Mouse (Mus musculus) ES-E14 (cell line): ENCODE results near the gene Cacna2d2. TPM values are rescaled to one million over a fixed set of nuclear protein-coding genes. Genes with fewer than 3 reads are reported as not detected.

Source experiments
- DNase-seq: peaks from one replicate; pipeline ENCODE4 v3.0.0-alpha.2; 2013; ENCODE audit warnings: low read depth, low spot score
- H3K27ac ChIP-seq: 2 replicates; pipeline ENCODE4 v1.5.1; 2012; ENCODE audit warnings: low read depth, mild to moderate bottlenecking, low read length, moderate library complexity, mixed read lengths; ENCODE audit not compliant: poor library complexity, insufficient read depth, severe bottlenecking
- H3K36me3 ChIP-seq: 2 replicates; pipeline ENCODE4 v1.6.1; 2012; ENCODE audit warnings: mild to moderate bottlenecking, low read length, moderate library complexity, mixed read lengths; ENCODE audit not compliant: control insufficient read depth, poor library complexity, insufficient read depth, severe bottlenecking
- H3K4me1 ChIP-seq, 2 experiments: fragments of 150-350 bp in 1 of 2; sonication (generic) in 1 of 2; 2 replicates each; pipeline ENCODE4 v1.6.1; 2012; ENCODE audit warnings: low read length in 2 of 2, mild to moderate bottlenecking in 1 of 2, mixed read lengths in 1 of 2; ENCODE audit not compliant: control insufficient read depth in 2 of 2, insufficient read depth in 2 of 2, poor library complexity in 1 of 2
- H3K4me3 ChIP-seq, 2 experiments: fragments of 150-350 bp in 1 of 2; sonication (generic) in 1 of 2; 2 replicates each; pipeline ENCODE4 v1.5.1; 2012; ENCODE audit warnings: low read length in 2 of 2, low read depth in 1 of 2, mild to moderate bottlenecking in 1 of 2, mixed read lengths in 1 of 2; ENCODE audit not compliant: insufficient read depth in 1 of 2, poor library complexity in 1 of 2, severe bottlenecking in 1 of 2
- H3K9ac ChIP-seq: 2 replicates; pipeline ENCODE4 v1.6.1; 2012; ENCODE audit warnings: low read depth, mild to moderate bottlenecking, low read length, mixed read lengths; ENCODE audit not compliant: poor library complexity, insufficient read depth, severe bottlenecking
- H3K9me3 ChIP-seq: fragments of 150-350 bp; sonication (generic); 2 replicates; pipeline ENCODE4 v1.6.1; 2012; ENCODE audit warnings: low read depth, mild to moderate bottlenecking, low read length; ENCODE audit not compliant: control insufficient read depth, insufficient read depth
- CHD2 ChIP-seq: IDR thresholded peaks from 2 replicates; pipeline ENCODE4 v1.6.1; 2014; ENCODE audit warnings: mild to moderate bottlenecking, low read depth, low read length, inconsistent platforms
- HCFC1 ChIP-seq: IDR thresholded peaks from 2 replicates; pipeline ENCODE4 v1.6.1; 2012; ENCODE audit warnings: low read length, inconsistent platforms, borderline replicate concordance; ENCODE audit not compliant: insufficient read depth
- MAFK ChIP-seq: IDR thresholded peaks from 2 replicates; pipeline ENCODE4 v1.6.1; 2014; ENCODE audit warnings: mild to moderate bottlenecking, low read depth, low read length, inconsistent platforms; ENCODE audit not compliant: insufficient read depth
- ZC3H11A ChIP-seq: IDR thresholded peaks from 2 replicates; pipeline ENCODE4 v1.6.1; 2012; ENCODE audit warnings: low read depth, mild to moderate bottlenecking, inconsistent platforms, low read length, borderline replicate concordance
- ZNF384 ChIP-seq: IDR thresholded peaks from 2 replicates; pipeline ENCODE4 v1.6.1; 2012; ENCODE audit warnings: low read depth, low read length, inconsistent platforms
- in situ Hi-C, 2 experiments: fragments of 600-800 bp; cut with MboI; formaldehyde crosslinking; loops; one replicate each; pipeline ENCODE4 v1.15.1; 2025; ENCODE audit warnings: low sequenced_read_pairs in 2 of 2, inconsistent platforms in 1 of 2; ENCODE audit not compliant: unreplicated experiment in 2 of 2
- total RNA-seq: library from RNA; depleted of rRNA; stranded (reverse); fragments of 300-350 nt; gene quantifications from 2 replicates; pipeline ENCODE4 v1.2.3, GENCODE M21; 2012

The Cacna2d2 gene
- total RNA-seq, 1 experiment, result 0.85 TPM

GRCm38 (mm10) chr9:107422878-107423277 lies 23.5 kb downstream of the Cacna2d2 start:
- in situ Hi-C loops, result no loop called here
- no peak overlapping the region for H3K4me3 ChIP-seq
- no peak overlapping the region for H3K27ac ChIP-seq
- H3K4me1 ChIP-seq, result no peaks in the 10 kb centered on the region
- H3K36me3 ChIP-seq, result no peaks in the 10 kb centered on the region
- H3K9ac ChIP-seq, result no peak overlapping the region
- H3K9me3 ChIP-seq, result no peaks in the 10 kb centered on the region
- no peak for DNase-seq
- TF ChIP-seq CHD2 (no peak), ZC3H11A (no peak), MAFK (no peak), ZNF384 (no peak), HCFC1 (no peak)

GRCm38 (mm10) chr9:107424485-107425175 lies 25.2 kb downstream of the Cacna2d2 start:
- Histone ChIP-seq H3K27ac (no peak overlapping the region), H3K9me3 (no peaks in the 10 kb centered on the region), H3K9ac (no peak overlapping the region), H3K4me1 (no peaks in the 10 kb centered on the region), H3K4me3 (no peak overlapping the region), H3K36me3 (no peaks in the 10 kb centered on the region)
- no peak for DNase-seq
- TF ChIP-seq ZC3H11A (no peak), MAFK (no peak), ZNF384 (no peak), CHD2 (no peak), HCFC1 (no peak)
- in situ Hi-C loops, result no loop called here

- Histone ChIP-seq H3K4me3 (no peak overlapping the region), H3K9me3 (no peaks in the 10 kb centered on the region), H3K36me3 (no peaks in the 10 kb centered on the region), H3K27ac (no peak overlapping the region), H3K4me1 (no peaks in the 10 kb centered on the region), H3K9ac (no peak overlapping the region)
- no peak for DNase-seq
- in situ Hi-C loops, result no loop called here
- no peak for TF ChIP-seq MAFK
- no peak for TF ChIP-seq HCFC1
These were observed 28.5 kb downstream of the Cacna2d2 start for GRCm38 (mm10) chr9:107427876-107428275.

- DNase-seq, result no peak
- H3K9me3 ChIP-seq, result no peaks in the 10 kb centered on the region
- H3K9ac ChIP-seq, result no peak overlapping the region
- in situ Hi-C loops, result no loop called here
- no peak overlapping the region for H3K27ac ChIP-seq
- no peak for TF ChIP-seq HCFC1
- no peak for TF ChIP-seq ZC3H11A
- no peak for TF ChIP-seq ZNF384
- no peak for TF ChIP-seq CHD2
- TF ChIP-seq MAFK, result no peak
- H3K4me3 ChIP-seq, result no peak overlapping the region
- H3K36me3 ChIP-seq, result no peaks in the 10 kb centered on the region
- H3K4me1 ChIP-seq, result no peaks in the 10 kb centered on the region
These were observed 29.2 kb downstream of the Cacna2d2 start for GRCm38 (mm10) chr9:107428451-107429186.

GRCm38 (mm10) chr9:107430445-107430844 lies 31.0 kb downstream of the Cacna2d2 start:
- no peak overlapping the region for H3K4me3 ChIP-seq
- TF ChIP-seq CHD2 (no peak), HCFC1 (no peak), MAFK (no peak), ZNF384 (no peak), ZC3H11A (no peak)
- no peak for DNase-seq
- H3K4me1 ChIP-seq, result peaks cover 2% of the 10 kb centered on the region in 2 experiments; a peak in 2 of 4 replicates
- H3K9ac ChIP-seq, result no peak overlapping the region
- no peaks in the 10 kb centered on the region for H3K36me3 ChIP-seq
- H3K9me3 ChIP-seq, result no peaks in the 10 kb centered on the region
- no peak overlapping the region for H3K27ac ChIP-seq
- in situ Hi-C loops, result no loop called here
